Mouse (Mus musculus): ENCODE measurements around the gene Stat2. TPM values are rescaled to one million over a fixed set of nuclear protein-coding genes. Genes with fewer than 3 reads are reported as not detected.
A peak's percentile ranks its signal among the peaks of the same experiment; 100 is the strongest.

Stat2 gene
- total RNA-seq (2021): 10 to 100 TPM; 32.0 to 32.1 TPM
- long read RNA-seq, partial matches to known transcripts: 2 of 4 reads
- long read RNA-seq, other reads (novel, unspliced or antisense): 2 of 4 reads

DNA sequence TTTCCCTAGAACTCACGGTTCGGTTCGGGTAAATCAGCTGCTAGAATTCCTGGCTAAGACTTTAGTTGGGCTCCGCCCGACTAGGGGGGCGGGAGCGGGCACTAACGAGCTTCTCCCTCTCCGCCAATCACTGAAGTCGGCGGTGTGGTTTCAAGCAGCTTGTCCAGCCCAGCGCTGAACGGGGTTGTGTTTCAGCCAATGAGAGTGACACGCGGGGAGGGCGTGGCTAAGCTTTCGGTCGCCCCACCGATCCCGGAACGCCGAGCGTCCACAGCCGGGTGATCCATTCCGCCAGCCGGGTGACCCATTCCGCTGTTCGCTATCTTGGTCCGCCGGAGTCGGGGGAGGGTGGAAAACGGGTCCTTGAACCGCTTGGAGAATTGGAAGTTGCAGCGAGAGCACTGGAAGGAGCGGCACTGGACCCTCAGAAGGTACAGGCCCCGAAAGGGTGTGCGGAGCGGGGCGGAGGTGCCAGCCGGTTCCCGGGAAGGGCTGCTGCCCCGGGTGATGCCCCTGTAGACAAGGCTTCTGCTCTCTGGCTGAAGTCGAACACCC, at the start of gene Stat2:
Stat2 (plus strand) TSS at position 273 of the 555 bp plus-strand sequence.
- DNase-seq (ENCODE audit: low spot score in 2 of 2): peak; percentile 96 to 98

GRCm38 (mm10) chr10:128221533-128222286, 48.6 kb upstream of the Stat2 start:
- no peak for DNase-seq (ENCODE audit: low spot score in 2 of 2)

- no peak for DNase-seq (ENCODE audit: low spot score in 2 of 2)
Measured at GRCm38 (mm10) chr10:128225064-128225463, 45.3 kb upstream of the Stat2 start.

DNA sequence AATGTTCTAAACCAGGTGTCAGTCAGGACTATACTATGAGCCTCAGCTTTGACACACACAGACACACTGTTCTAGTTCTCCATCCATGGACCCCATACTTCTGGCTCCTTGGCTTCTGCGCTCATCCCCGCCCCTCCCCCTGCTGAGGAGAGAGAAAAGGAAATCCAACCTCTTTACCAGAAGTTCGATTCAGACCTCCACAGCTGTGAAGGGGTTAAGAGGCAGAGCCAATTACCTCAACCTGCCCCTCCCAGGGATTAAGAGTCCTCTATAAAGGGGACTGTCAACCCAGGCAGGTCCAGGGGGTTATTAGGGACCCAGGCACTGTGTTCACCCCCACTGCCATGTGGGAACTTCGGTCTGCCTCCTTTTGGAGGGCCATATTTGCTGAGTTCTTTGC, 44.8 kb upstream of the Stat2 start, which contains the start of gene Mip:
Mip (plus strand) TSS at position 301 of the 400 bp plus-strand sequence.
- DNase-seq (ENCODE audit: low spot score in 2 of 2): no peak

DNA sequence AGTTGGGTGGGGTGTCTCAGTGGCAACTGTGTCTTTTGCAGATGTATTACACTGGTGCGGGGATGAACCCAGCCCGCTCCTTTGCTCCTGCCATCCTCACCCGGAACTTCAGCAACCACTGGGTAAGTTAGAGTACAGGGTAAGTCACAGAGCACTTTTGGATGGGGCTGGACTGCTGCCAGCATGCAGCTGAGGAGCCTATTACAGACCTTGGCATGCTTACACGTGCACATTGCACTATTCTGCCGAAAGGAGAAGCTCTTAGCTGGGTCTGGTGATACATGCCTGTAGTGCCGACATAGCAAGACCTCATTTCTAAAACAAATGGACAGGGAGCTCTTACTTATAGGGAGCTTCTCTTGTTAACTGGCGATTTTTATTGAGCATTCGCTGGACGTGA, 42.8 kb upstream of the Stat2 start:
- no peak for DNase-seq (ENCODE audit: low spot score in 2 of 2)

DNA sequence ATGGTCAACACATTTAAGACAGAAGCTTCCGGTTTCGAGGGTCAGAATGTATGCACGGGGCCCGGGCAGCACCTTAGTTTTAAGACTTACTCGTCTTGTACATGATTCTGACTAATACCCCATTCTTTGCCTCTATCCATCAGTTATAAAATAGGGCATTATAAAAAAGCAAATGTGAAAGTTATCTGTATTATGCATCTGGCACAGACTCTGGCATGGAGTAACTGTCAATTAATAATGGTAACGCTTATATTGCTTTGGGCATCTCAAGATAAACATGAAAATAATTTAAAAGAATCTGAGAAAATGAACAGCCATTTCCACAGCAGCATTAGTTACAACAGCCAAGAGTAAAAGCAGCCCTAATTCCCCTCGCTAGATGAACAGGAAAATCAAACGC, 42.4 kb upstream of the Stat2 start:
- DNase-seq (ENCODE audit: low spot score in 2 of 2): no peak

DNA sequence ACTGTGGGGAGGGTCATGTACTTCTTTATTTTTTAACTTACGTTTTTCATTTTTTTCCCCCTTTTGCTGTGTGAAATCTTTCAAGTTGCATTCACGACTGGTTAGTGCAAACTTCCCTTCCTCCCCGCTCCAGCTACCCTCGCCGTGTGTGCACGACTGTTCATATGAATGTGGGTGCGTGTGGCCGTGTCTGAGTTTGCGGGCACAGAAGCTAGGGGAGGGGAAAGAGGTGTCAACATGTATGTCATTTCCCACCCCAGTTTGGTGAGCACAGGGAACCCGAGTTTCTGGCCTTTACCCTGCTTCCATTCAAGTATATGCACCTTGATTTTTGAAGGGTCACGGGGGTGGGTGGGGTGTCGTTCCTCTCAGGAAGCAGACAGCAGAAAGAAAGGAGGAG, 39.8 kb upstream of the Stat2 start:
- no peak for DNase-seq (ENCODE audit: low spot score in 2 of 2)

- no peak for DNase-seq (ENCODE audit: low spot score in 2 of 2)
Measured at GRCm38 (mm10) chr10:128231146-128231545, 39.2 kb upstream of the Stat2 start.

DNA sequence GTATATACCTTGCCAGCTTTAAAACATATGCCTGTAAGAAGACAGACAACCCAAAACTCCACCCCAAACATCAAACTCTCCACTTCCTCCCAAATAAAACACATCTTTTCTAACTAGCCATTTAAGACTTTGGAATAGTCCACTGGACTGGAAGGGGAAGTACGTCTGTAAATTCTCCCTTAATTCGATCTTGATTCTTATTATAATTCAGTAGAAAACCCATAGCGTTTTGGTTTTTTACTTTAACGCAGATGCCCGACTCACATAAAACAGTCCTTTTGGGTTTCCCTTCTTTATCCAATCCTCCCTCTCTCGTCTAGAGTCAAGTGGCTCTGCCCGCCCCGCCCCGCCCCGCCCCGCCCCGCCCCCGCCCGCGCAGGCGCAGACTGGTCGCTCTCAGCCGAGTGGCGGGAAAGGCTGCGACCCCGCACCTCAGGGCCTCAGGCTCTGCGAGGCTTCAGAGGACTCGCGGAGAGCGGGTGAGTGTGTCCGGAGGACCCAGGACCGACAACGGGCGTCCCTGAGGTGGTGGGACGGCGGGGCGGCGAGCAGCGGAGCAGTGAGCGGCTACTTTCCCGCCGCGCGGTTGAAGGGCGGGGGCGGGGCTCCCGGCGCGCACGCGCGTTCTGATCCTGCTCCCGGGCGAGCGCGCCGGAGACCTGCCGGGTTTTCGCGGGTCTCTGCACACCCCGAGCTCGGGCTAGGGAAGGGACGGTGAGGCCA, 38.5 kb upstream of the Stat2 start, which contains the start of gene Timeless:
Timeless (plus strand) TSS at position 369 of the 723 bp plus-strand sequence.
- DNase-seq (ENCODE audit: low spot score in 2 of 2): peak; percentile 79 to 84

DNA sequence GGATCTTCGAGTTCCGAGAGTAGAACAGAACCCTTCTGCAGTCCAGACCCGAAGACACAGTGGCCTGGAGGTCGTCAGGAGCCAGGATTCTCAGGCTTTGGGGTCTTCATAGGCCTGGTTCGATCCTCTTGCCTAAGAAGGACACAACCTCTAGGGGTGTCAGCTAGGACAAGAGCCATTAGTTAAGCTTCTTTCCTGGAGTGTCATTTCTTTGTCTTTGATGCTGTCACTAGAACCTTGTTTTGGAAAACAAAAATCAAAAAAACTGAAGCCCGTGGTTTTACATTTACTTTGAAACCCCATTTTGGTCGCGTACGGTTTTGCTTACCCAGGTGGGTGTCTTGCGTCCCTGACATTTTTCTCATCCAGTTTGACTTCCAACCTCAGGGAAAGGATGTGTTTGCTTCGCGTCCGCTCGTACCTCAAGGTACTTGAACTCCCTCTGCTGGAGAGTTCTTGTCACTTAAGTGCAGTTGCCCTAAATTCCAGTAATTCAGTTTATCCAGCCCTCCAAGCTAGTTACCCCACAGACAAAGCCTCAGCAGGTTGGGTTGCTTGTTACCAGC, 37.9 kb upstream of the Stat2 start:
- peak in 1 of 2 experiments; percentile 79 for DNase-seq (ENCODE audit: low spot score in 2 of 2)

GRCm38 (mm10) chr10:128236321-128236720, 34.0 kb upstream of the Stat2 start:
- no peak for DNase-seq (ENCODE audit: low spot score in 2 of 2)

DNA sequence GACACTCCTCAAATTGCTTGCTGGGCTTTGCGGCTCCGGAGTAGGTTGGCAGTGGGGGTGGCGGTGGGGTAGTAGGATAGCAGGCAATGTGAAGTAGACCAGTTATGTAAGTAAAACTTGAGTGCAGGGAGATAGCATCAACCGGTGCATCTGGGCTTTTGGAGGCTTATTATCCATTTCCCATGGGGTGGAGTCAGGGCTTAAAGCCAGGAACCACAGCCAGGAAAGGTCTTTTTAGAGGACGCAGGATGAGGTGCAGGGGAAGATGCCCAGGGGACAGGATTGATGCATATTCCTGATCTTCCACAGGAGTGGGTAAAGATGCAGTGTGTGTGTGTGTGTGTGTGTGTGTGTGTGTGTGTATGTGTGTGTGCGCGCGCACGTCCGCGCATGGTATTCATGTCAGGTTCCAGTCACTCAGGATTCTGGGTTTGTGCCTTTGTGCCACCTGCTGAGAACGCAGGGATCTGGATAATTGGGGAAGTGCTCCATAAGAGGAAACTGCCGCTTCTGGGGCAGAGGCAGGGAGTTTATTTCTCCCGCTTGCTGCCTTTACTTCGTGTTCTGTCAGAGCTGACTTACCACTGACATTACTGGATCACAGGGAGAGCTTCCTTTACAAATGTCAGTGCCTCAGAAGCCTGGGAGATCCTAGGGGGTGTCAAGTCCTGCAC, 32.4 kb upstream of the Stat2 start:
- peak in 1 of 2 experiments; percentile 29 for DNase-seq (ENCODE audit: low spot score in 2 of 2)

- DNase-seq (ENCODE audit: low spot score in 2 of 2): no peak
Measured at GRCm38 (mm10) chr10:128239140-128239539, 31.2 kb upstream of the Stat2 start.

- no peak for DNase-seq (ENCODE audit: low spot score in 2 of 2)
Measured at GRCm38 (mm10) chr10:128240131-128240530, 30.2 kb upstream of the Stat2 start.

- DNase-seq (ENCODE audit: low spot score in 2 of 2): no peak
Measured at GRCm38 (mm10) chr10:128243252-128243651, 27.1 kb upstream of the Stat2 start.

DNA sequence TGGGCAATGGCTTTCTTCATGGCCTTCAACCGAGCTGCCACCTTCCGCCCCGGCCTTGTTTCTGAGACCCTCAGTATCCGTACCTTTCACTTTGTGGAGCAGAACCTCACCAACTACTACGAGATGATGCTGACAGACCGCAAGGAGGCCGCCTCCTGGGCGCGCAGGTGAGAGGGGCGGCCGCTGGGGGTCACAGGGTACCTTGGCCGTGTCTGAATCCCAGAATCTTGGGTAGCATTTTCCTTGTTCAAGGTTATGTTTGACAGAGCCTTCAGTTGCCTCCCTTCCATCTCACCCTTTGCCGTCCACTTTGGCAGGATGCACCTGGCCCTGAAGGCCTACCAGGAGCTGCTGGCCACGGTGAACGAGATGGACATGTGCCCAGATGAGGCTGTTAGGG, 26.2 kb upstream of the Stat2 start:
- no peak for DNase-seq (ENCODE audit: low spot score in 2 of 2)

GRCm38 (mm10) chr10:128247020-128247732, 23.2 kb upstream of the Stat2 start:
- no peak for DNase-seq (ENCODE audit: low spot score in 2 of 2)

GRCm38 (mm10) chr10:128250565-128250964, 19.8 kb upstream of the Stat2 start:
- DNase-seq (ENCODE audit: low spot score in 2 of 2): no peak

- DNase-seq (ENCODE audit: low spot score in 2 of 2): no peak
Measured at GRCm38 (mm10) chr10:128253677-128254255, 16.6 kb upstream of the Stat2 start, which contains the start of gene Apon. Apon (plus strand) TSS chr10:128254096.

GRCm38 (mm10) chr10:128255925-128256324, 14.4 kb upstream of the Stat2 start:
- DNase-seq (ENCODE audit: low spot score in 2 of 2): no peak

All from layer of hippocampus, adult 18-20 months (tissue).